Mouse (Mus musculus): Measurements from ENCODE around the gene Tmod1.

GRCm38 (mm10) chr4:46131791-46132190 lies 93.1 kb downstream of the Tmod1 start:
- no peak for TF ChIP-seq POLR2A (IDR thresholded peaks at IDR 0.05; ENCODE audit: low read depth, low read length)
- no peak for TF ChIP-seq CTCF (IDR thresholded peaks at IDR 0.05; ENCODE audit: extremely low read depth, insufficient read depth, insufficient read length, insufficient replicate concordance)

Data from spleen, adult 2 months (tissue).